9 mouse cellular contexts compared by ENCODE assay signal in the genomic region with DNA sequence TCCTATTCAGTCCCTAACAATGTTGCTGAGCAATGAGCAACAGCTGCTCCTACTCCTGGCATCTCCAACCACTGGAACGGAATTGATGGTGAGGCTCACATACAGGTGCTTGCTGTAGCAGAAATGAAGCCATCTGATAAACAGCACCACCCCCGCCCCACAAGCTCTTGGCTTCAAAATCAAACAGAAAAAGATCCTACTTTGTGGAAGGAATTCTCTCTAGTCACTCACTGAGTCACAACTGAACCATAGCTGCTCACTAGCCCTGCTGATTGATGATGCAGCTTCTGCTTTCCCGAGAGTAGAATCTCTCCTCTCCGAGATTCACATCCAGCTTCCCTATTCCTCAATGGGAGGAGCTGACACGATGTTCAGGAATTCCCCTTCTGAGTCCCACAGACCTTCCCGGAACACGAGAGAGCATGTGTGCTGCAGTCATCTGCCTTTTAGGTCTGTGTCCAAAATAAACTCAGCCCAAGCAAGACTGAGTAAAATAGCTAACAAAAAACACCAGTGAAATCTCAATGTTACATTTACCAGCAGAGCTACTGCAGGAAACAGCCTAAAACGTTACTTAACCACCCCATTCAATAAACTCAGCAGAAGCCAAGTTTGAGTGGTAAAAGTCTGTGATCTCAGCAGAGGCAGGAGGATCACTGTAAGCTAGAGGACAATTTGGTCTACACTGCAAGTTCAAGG. TPM values are rescaled to one million over a fixed set of nuclear protein-coding genes. Genes with fewer than 3 reads are reported as not detected.
A peak's percentile ranks its signal among the peaks of the same experiment; 100 is the strongest.
DNase-seq lines count a peak whose midpoint lies in the region; ATAC-seq and TF ChIP-seq lines count a peak whose summit lies in the region.
"Had no signal": no experiment of that assay in that cellular context is flagged by ENCODE, and none has a peak within 500 bp of the region (broad histone marks: within the 10 kb centered on the region; RNA-seq: fewer than 3 reads in every experiment).

No protein-coding gene starts in this region.

- H3K36me3 ChIP-seq in G1E (replicated peaks) = peaks cover 32% of the 10 kb centered on the region
- no peaks in the 10 kb centered on the region for H3K36me3 ChIP-seq in forebrain, embryonic 16.5 days (ENCODE audit: control insufficient read depth, insufficient read depth)
- no peaks in the 10 kb centered on the region for H3K36me3 ChIP-seq in limb, embryonic 12.5 days
- 0 out of 2 replicates have a peak, but pooled peaks cover 3% of the 10 kb centered on the region for H3K36me3 ChIP-seq in neural tube, embryonic 15.5 days

- H3K4me1 ChIP-seq in G1E (ENCODE audit: insufficient read depth, low read depth, low read length) = peaks cover 65% of the 10 kb centered on the region
- H3K4me1 ChIP-seq in forebrain, embryonic 16.5 days (replicated peaks; ENCODE audit: control insufficient read depth, insufficient read depth, low read length) = peaks cover 27% of the 10 kb centered on the region
- peaks cover 51% of the 10 kb centered on the region for H3K4me1 ChIP-seq in limb, embryonic 12.5 days (replicated peaks)
- H3K4me1 ChIP-seq in neural tube, embryonic 15.5 days = peaks cover 49% of the 10 kb centered on the region

- H3K27ac ChIP-seq in forebrain, embryonic 16.5 days (ENCODE audit: low read length) = no peak overlapping the region
- no peak overlapping the region for H3K27ac ChIP-seq in limb, embryonic 12.5 days
- H3K27ac ChIP-seq in neural tube, embryonic 15.5 days (replicated peaks) = no peak overlapping the region; the same call in 1 of the 2 replicates

- peak overlapping the region; percentile 65 for H3K4me3 ChIP-seq in G1E (ENCODE audit: low read depth, low read length)
- no peak overlapping the region; the same call in none of the 2 replicates for H3K4me3 ChIP-seq in forebrain, embryonic 16.5 days (replicated peaks; ENCODE audit: low read length)
- H3K4me3 ChIP-seq in limb, embryonic 12.5 days (replicated peaks) = no peak overlapping the region; the same call in 1 of the 2 replicates
- H3K4me3 ChIP-seq in neural tube, embryonic 15.5 days (replicated peaks) = peak overlapping the region; percentile 65

- DNase-seq in A20 (ENCODE audit: low read depth, low spot score) (peak; percentile 40), G1E (ENCODE audit: low spot score) (no peak)
- DNase-seq in cerebellum, adult 9-11 months = no peak
- no peak for DNase-seq in left cerebral cortex, postnatal 36 days (ENCODE audit: low spot score in 2 of 2)
- no peak for DNase-seq in gastrocnemius, postnatal 36 days

- WGBS in forebrain, embryonic 16.5 days = 49% methylated on average over 8 of the region's 8 CpGs
- 39% methylated on average over 8 of the region's 8 CpGs for WGBS in limb, embryonic 12.5 days
- WGBS in neural tube, embryonic 15.5 days = 41% methylated on average over 8 of the region's 8 CpGs

- no peak for ATAC-seq in G1E (ENCODE audit: extremely low read depth, insufficient number of reproducible peaks, low FRiP score, poor library complexity, severe bottlenecking)
- ATAC-seq in forebrain, embryonic 16.5 days = no peak
- ATAC-seq in limb, embryonic 12.5 days (ENCODE audit: insufficient number of reproducible peaks, insufficient read depth, low FRiP score, low TSS enrichment, low read depth) = no peak
- no peak for ATAC-seq in neural tube, embryonic 15.5 days (ENCODE audit: low FRiP score)

- H3K4me2 ChIP-seq in forebrain, embryonic 16.5 days (ENCODE audit: low read length) = peak overlapping the region; percentile 74
- H3K4me2 ChIP-seq in limb, embryonic 12.5 days = peak overlapping the region; percentile 93
- peak overlapping the region; percentile 93 for H3K4me2 ChIP-seq in neural tube, embryonic 15.5 days

- H3K9me3 ChIP-seq in G1E (replicated peaks) = no peaks in the 10 kb centered on the region
- no peaks in the 10 kb centered on the region for H3K9me3 ChIP-seq in forebrain, embryonic 16.5 days (ENCODE audit: control insufficient read depth, low read length)
- H3K9me3 ChIP-seq in limb, embryonic 12.5 days = 0 out of 2 replicates have a peak, but pooled peaks cover 5% of the 10 kb centered on the region
- H3K9me3 ChIP-seq in neural tube, embryonic 15.5 days (replicated peaks) = no peaks in the 10 kb centered on the region

- TF ChIP-seq CTCF in G1E (IDR thresholded peaks at IDR 0.05; ENCODE audit: low read depth, low read length) = no peak

- H3K9ac ChIP-seq in forebrain, embryonic 16.5 days (replicated peaks; ENCODE audit: low read depth, low read length) = no peak overlapping the region
- H3K9ac ChIP-seq in limb, embryonic 12.5 days (replicated peaks) = no peak overlapping the region
- H3K9ac ChIP-seq in neural tube, embryonic 15.5 days (replicated peaks) = peak overlapping the region; percentile 62; the same call in 1 of the 2 replicates

- intact Hi-C loops in left cerebral cortex, postnatal 36 days (cut with DNase I) = no loop called here
- intact Hi-C loops in gastrocnemius, postnatal 36 days (cut with DNase I) = no loop called here

- H3K27me3 ChIP-seq in G1E (ENCODE audit: insufficient read depth, low read length) = no peaks in the 10 kb centered on the region
- H3K27me3 ChIP-seq in forebrain, embryonic 16.5 days (replicated peaks; ENCODE audit: control insufficient read depth, insufficient read depth, low read length) = peaks cover 27% of the 10 kb centered on the region
- peaks cover 8% of the 10 kb centered on the region for H3K27me3 ChIP-seq in limb, embryonic 12.5 days
- peaks cover 23% of the 10 kb centered on the region for H3K27me3 ChIP-seq in neural tube, embryonic 15.5 days (replicated peaks)

RNA-seq across cellular contexts. Expression of gene Gm5475, which starts 0.7 kb away (rescaled TPM):
- total RNA-seq in G1E (2014; fragmentation: Nextera tagmentation) (not detected in 2 replicates), G1E (2017) (0.05 and 0.17 TPM in 2 replicates)
- polyA plus RNA-seq in G1E (2012) = not detected in 2 replicates
- 0.09 TPM in 2 replicates for polyA plus RNA-seq in forebrain, embryonic 16.5 days (2015; fragmentation: Nextera tagmentation; extraction: Ambion mirVana)
- polyA plus RNA-seq in limb, embryonic 12.5 days (2016; fragmentation: Nextera tagmentation; extraction: Ambion mirVana) = 0.12 and 0.13 TPM in 2 replicates
- 0.08 and 0.23 TPM in 2 replicates for polyA plus RNA-seq in neural tube, embryonic 15.5 days (2015; fragmentation: Nextera tagmentation; extraction: Ambion mirVana)
- total RNA-seq in left cerebral cortex, postnatal 36 days (2021) = not detected
- not detected for total RNA-seq in gastrocnemius, postnatal 36 days (2021)

RNA-seq across cellular contexts. Expression of gene Slc11a2, which starts 3.7 kb away (rescaled TPM):
- total RNA-seq in G1E (2014; fragmentation: Nextera tagmentation) (66.1 and 95.4 TPM in 2 replicates), G1E (2017) (34.6 and 35.7 TPM in 2 replicates)
- polyA plus RNA-seq in G1E (2012) = 4.5 and 5.4 TPM in 2 replicates
- 20.3 and 28.2 TPM in 2 replicates for polyA plus RNA-seq in forebrain, embryonic 16.5 days (2015; fragmentation: Nextera tagmentation; extraction: Ambion mirVana)
- polyA plus RNA-seq in limb, embryonic 12.5 days (2016; fragmentation: Nextera tagmentation; extraction: Ambion mirVana) = 22.8 and 25.6 TPM in 2 replicates
- polyA plus RNA-seq in neural tube, embryonic 15.5 days (2015; fragmentation: Nextera tagmentation; extraction: Ambion mirVana) = 23.5 and 24.2 TPM in 2 replicates
- total RNA-seq in left cerebral cortex, postnatal 36 days (2021) = 10 to 100 TPM; 57.9 to 60.6 TPM
- 10 to 100 TPM; 37.5 to 48.9 TPM for total RNA-seq in gastrocnemius, postnatal 36 days (2021)

RNA-seq across cellular contexts. Expression of gene Letmd1, which starts 47.6 kb away (rescaled TPM):
- total RNA-seq in G1E (2014; fragmentation: Nextera tagmentation) = 55.0 and 55.7 TPM in 2 replicates
- 28.4 and 32.8 TPM in 2 replicates for total RNA-seq in G1E (2017)
- polyA plus RNA-seq in G1E (2012) = 54.5 and 60.8 TPM in 2 replicates
- 52.4 and 58.7 TPM in 2 replicates for polyA plus RNA-seq in forebrain, embryonic 16.5 days (2015; fragmentation: Nextera tagmentation; extraction: Ambion mirVana)
- polyA plus RNA-seq in limb, embryonic 12.5 days (2016; fragmentation: Nextera tagmentation; extraction: Ambion mirVana) = 28.1 and 29.3 TPM in 2 replicates
- 50.6 and 57.2 TPM in 2 replicates for polyA plus RNA-seq in neural tube, embryonic 15.5 days (2015; fragmentation: Nextera tagmentation; extraction: Ambion mirVana)
- 10 to 100 TPM; 60.7 to 60.8 TPM for total RNA-seq in left cerebral cortex, postnatal 36 days (2021)
- total RNA-seq in gastrocnemius, postnatal 36 days (2021) = 1 to 10 TPM; 8.0 to 9.3 TPM

RNA-seq across cellular contexts. Expression of gene Higd1c, which starts 56.9 kb away (rescaled TPM):
- total RNA-seq in G1E (2014; fragmentation: Nextera tagmentation) = not detected in 2 replicates
- not detected in 2 replicates for total RNA-seq in G1E (2017)
- polyA plus RNA-seq in G1E (2012) = not detected in 2 replicates
- not detected in 2 replicates for polyA plus RNA-seq in forebrain, embryonic 16.5 days (2015; fragmentation: Nextera tagmentation; extraction: Ambion mirVana)
- polyA plus RNA-seq in limb, embryonic 12.5 days (2016; fragmentation: Nextera tagmentation; extraction: Ambion mirVana) = not detected in 2 replicates
- 1.8 TPM in 1 of 2 replicates, not detected in the other for polyA plus RNA-seq in neural tube, embryonic 15.5 days (2015; fragmentation: Nextera tagmentation; extraction: Ambion mirVana)
- total RNA-seq in left cerebral cortex, postnatal 36 days (2021) = not detected
- total RNA-seq in gastrocnemius, postnatal 36 days (2021) = not detected
- polyA plus RNA-seq: frontal cortex, adult 2 months had no signal

Comparison
In these comparisons a context has a peak if more than half of its experiments do, and no peak if none do; other contexts are left out.
1. H3K4me3 ChIP-seq: peak in G1E (single experiment) and neural tube, embryonic 15.5 days (single experiment); none in forebrain, embryonic 16.5 days (single experiment) and limb, embryonic 12.5 days (single experiment).
2. Peak in every context shown above with its lines, with median percentiles within 50 percentile points of each other: H3K4me2 ChIP-seq.